Mouse (Mus musculus) liver, postnatal 0 days (tissue): ENCODE measurements at regions not wholly inside any gene's neighbourhood (a gene's known extent, or its start where the extent isn't known, plus 50 kb on each side); places are given as distances from the start of the nearest gene placed in this dataset.

ENCODE experiments used
- ATAC-seq: fragments of 200-750 bp; cut with Nextera tagmentation; 2 replicates; pipeline ENCODE4 v1.8.0; 2017; ENCODE audit warnings: mild to moderate bottlenecking, moderate library complexity
- DNase-seq: peaks from one replicate; pipeline ENCODE4 v3.0.0-alpha.2; 2016
- H3K27ac ChIP-seq: fragments of 300-500 bp; sonication (generic); 2 replicates; pipeline ENCODE4 v1.5.1; 2014; ENCODE audit warnings: antibody characterized with exemption, moderate library complexity, mild to moderate bottlenecking, low read depth
- H3K27me3 ChIP-seq: fragments of 300-500 bp; sonication (generic); 2 replicates; pipeline ENCODE4 v1.6.1; 2014; ENCODE audit warnings: low read length, control low read depth, mixed read lengths; ENCODE audit not compliant: insufficient read depth
- H3K36me3 ChIP-seq: fragments of 300-500 bp; sonication (generic); replicated peaks from 2 replicates; pipeline ENCODE4 v1.6.1; 2014; ENCODE audit warnings: mild to moderate bottlenecking, control low read depth, low read length, moderate library complexity, mixed read lengths; ENCODE audit not compliant: insufficient read depth
- H3K4me1 ChIP-seq: fragments of 300-500 bp; sonication (generic); 2 replicates; pipeline ENCODE4 v1.6.1; 2014; ENCODE audit warnings: antibody characterized with exemption, mild to moderate bottlenecking, control low read depth; ENCODE audit not compliant: insufficient read depth
- H3K4me2 ChIP-seq: fragments of 300-500 bp; sonication (generic); 2 replicates; pipeline ENCODE4 v1.6.1; 2014; ENCODE audit warnings: low read depth, mild to moderate bottlenecking, low read length, moderate library complexity, mixed read lengths
- H3K4me3 ChIP-seq: fragments of 300-500 bp; sonication (generic); 2 replicates; pipeline ENCODE4 v1.5.1; 2014; ENCODE audit warnings: low read depth, low read length
- H3K9ac ChIP-seq: fragments of 300-500 bp; sonication (generic); replicated peaks from 2 replicates; pipeline ENCODE4 v1.6.1; 2014; ENCODE audit warnings: mild to moderate bottlenecking, moderate library complexity
- H3K9me3 ChIP-seq: fragments of 300-500 bp; sonication (generic); 2 replicates; pipeline ENCODE4 v1.6.1; 2016; ENCODE audit warnings: mild to moderate bottlenecking, control low read depth, low read length, mixed read lengths
- CTCF ChIP-seq: sonication (generic); IDR thresholded peaks from 2 replicates; pipeline ENCODE4 v1.5.1; 2016; ENCODE audit warnings: antibody characterized with exemption, low read depth
- EP300 ChIP-seq: IDR thresholded peaks from 2 replicates; pipeline ENCODE4 v1.6.1; 2016; ENCODE audit warnings: antibody characterized with exemption, low read depth, mild to moderate bottlenecking
- WGBS: fragments of 180-500 bp; shearing (Covaris S2); extraction: QIAGEN DNeasy Blood & Tissue Kit; methylation state at CpG from one replicate; pipeline ENCODE4 v1.1.7; 2014; ENCODE audit not compliant: insufficient replicate concordance; 5-methylcytosine and 5-hydroxymethylcytosine counted together

- no peaks in the 10 kb centered on the region for H3K4me1 ChIP-seq
- no peak for TF ChIP-seq EP300
- no peak for TF ChIP-seq CTCF
- DNase-seq (no peak), ATAC-seq (no peak)
- WGBS = 84% methylated on average over 6 of the region's 6 CpGs
- no peak overlapping the region for H3K4me3 ChIP-seq
- H3K9ac ChIP-seq = no peak overlapping the region
- H3K9me3 ChIP-seq = no peaks in the 10 kb centered on the region
- no peaks in the 10 kb centered on the region for H3K36me3 ChIP-seq
- no peaks in the 10 kb centered on the region for H3K27me3 ChIP-seq
- no peak overlapping the region for H3K4me2 ChIP-seq
- H3K27ac ChIP-seq = no peak overlapping the region
These were observed 923.7 kb downstream of the Adgrl2 start for GRCm38 (mm10) chr3:148066701-148067100.

- Histone ChIP-seq H3K9me3 (no peaks in the 10 kb centered on the region), H3K27me3 (no peaks in the 10 kb centered on the region), H3K9ac (no peak overlapping the region), H3K4me1 (no peaks in the 10 kb centered on the region), H3K4me3 (no peak overlapping the region), H3K4me2 (no peak overlapping the region), H3K36me3 (no peaks in the 10 kb centered on the region), H3K27ac (no peak overlapping the region)
- no peak for TF ChIP-seq CTCF
- no peak for TF ChIP-seq EP300
- WGBS = 70% methylated on average over 4 of the region's 4 CpGs
- no peak for ATAC-seq
- no peak for DNase-seq
These were observed 934.3 kb downstream of the Adgrl2 start for GRCm38 (mm10) chr3:148056074-148056473.

- WGBS = 76% methylated on average over 5 of the region's 5 CpGs
These were observed 937.8 kb downstream of the Adgrl2 start for GRCm38 (mm10) chr3:148052516-148052915.

GRCm38 (mm10) chr3:148048247-148048646 is 942.1 kb downstream of the Adgrl2 start:
- H3K27ac ChIP-seq = no peak overlapping the region
- no peak overlapping the region for H3K4me3 ChIP-seq
- H3K4me2 ChIP-seq = no peak overlapping the region
- TF ChIP-seq CTCF = no peak
- no peak for TF ChIP-seq EP300
- no peak for ATAC-seq
- no peak overlapping the region for H3K9ac ChIP-seq
- no peak for DNase-seq
- H3K27me3 ChIP-seq = no peaks in the 10 kb centered on the region
- H3K9me3 ChIP-seq = no peaks in the 10 kb centered on the region
- 47% methylated on average over 2 of the region's 2 CpGs for whole genome bisulfite sequencing
- H3K36me3 ChIP-seq = no peaks in the 10 kb centered on the region
- H3K4me1 ChIP-seq = no peaks in the 10 kb centered on the region

More at GRCm38 (mm10) chr3:148052516-148052915, 937.8 kb downstream of the Adgrl2 start:
- DNase-seq (no peak), ATAC-seq (no peak)
- H3K4me2 ChIP-seq = no peak overlapping the region
- no peaks in the 10 kb centered on the region for H3K36me3 ChIP-seq
- no peaks in the 10 kb centered on the region for H3K9me3 ChIP-seq
- H3K9ac ChIP-seq = no peak overlapping the region
- no peak overlapping the region for H3K27ac ChIP-seq
- H3K27me3 ChIP-seq = no peaks in the 10 kb centered on the region
- H3K4me1 ChIP-seq = no peaks in the 10 kb centered on the region
- no peak overlapping the region for H3K4me3 ChIP-seq
- TF ChIP-seq CTCF = no peak
- no peak for TF ChIP-seq EP300

GRCm38 (mm10) chr3:148032532-148032931 is 957.8 kb downstream of the Adgrl2 start:
- DNase-seq (no peak), ATAC-seq (no peak)
- Histone ChIP-seq H3K4me3 (no peak overlapping the region), H3K27me3 (no peaks in the 10 kb centered on the region), H3K4me2 (no peak overlapping the region), H3K9me3 (no peaks in the 10 kb centered on the region), H3K36me3 (no peaks in the 10 kb centered on the region), H3K9ac (no peak overlapping the region), H3K27ac (no peak overlapping the region), H3K4me1 (no peaks in the 10 kb centered on the region)
- no peak for TF ChIP-seq EP300
- TF ChIP-seq CTCF = no peak
- 82% methylated on average over 6 of the region's 6 CpGs for WGBS

- no peak overlapping the region for H3K27ac ChIP-seq
- H3K9ac ChIP-seq = no peak overlapping the region
- ATAC-seq (no peak), DNase-seq (no peak)
- H3K36me3 ChIP-seq = no peaks in the 10 kb centered on the region
- TF ChIP-seq CTCF (no peak), EP300 (no peak)
- H3K9me3 ChIP-seq = no peaks in the 10 kb centered on the region
- H3K4me2 ChIP-seq = no peak overlapping the region
- 74% methylated on average over 5 of the region's 5 CpGs for WGBS
- H3K4me3 ChIP-seq = no peak overlapping the region
- no peaks in the 10 kb centered on the region for H3K27me3 ChIP-seq
- no peaks in the 10 kb centered on the region for H3K4me1 ChIP-seq
These were observed 984.5 kb downstream of the Adgrl2 start for GRCm38 (mm10) chr3:148005831-148006230.

- 47% methylated on average over 3 of the region's 3 CpGs for WGBS
- no peak for DNase-seq
- H3K27ac ChIP-seq = no peak overlapping the region
- ATAC-seq = no peak
- H3K9me3 ChIP-seq = no peaks in the 10 kb centered on the region
- H3K27me3 ChIP-seq = no peaks in the 10 kb centered on the region
- TF ChIP-seq CTCF = peak; percentile 63
- TF ChIP-seq EP300 = no peak
- no peak overlapping the region for H3K4me2 ChIP-seq
- H3K4me1 ChIP-seq = no peaks in the 10 kb centered on the region
- no peak overlapping the region for H3K9ac ChIP-seq
- no peaks in the 10 kb centered on the region for H3K36me3 ChIP-seq
- H3K4me3 ChIP-seq = no peak overlapping the region
These were observed 986.3 kb downstream of the Adgrl2 start for GRCm38 (mm10) chr3:148004006-148004405.
